ENCODE assay signal across 28 mouse cellular contexts in the genomic region with DNA sequence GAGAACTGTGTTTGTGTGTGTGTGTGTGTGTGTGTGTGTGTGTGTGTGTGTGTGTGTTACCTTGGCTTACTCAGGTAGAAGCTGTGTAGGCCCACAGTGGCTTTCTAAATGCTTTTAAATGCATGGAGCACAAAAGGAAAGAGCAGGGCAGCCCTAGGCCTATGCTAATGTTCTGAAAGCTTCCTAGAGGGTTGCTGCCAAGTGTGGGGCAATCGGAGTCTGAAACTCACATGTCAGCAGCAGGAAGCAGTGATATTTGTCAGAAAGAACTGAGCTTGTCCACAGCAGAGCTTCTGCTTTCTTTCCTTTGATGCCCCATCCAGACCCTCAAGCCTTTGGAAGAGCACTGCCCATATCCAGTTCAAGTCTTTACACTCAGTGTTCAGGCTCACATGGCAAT. TPM values are rescaled to one million over a fixed set of nuclear protein-coding genes. Genes with fewer than 3 reads are reported as not detected.
DNase-seq lines count a peak whose midpoint lies in the region; ATAC-seq and TF ChIP-seq lines count a peak whose summit lies in the region.
"Had no signal": no experiment of that assay in that cellular context is flagged by ENCODE, and none has a peak within 500 bp of the region (broad histone marks: within the 10 kb centered on the region; RNA-seq: fewer than 3 reads in every experiment).

No protein-coding gene starts in this region.

- no peaks in the 10 kb centered on the region for H3K4me1 ChIP-seq in liver, postnatal 0 days (ENCODE audit: insufficient read depth)
- H3K4me1 ChIP-seq: liver, embryonic 15.5 days had no signal

- H3K36me3 ChIP-seq in liver, postnatal 0 days (replicated peaks; ENCODE audit: insufficient read depth, low read length): no peaks in the 10 kb centered on the region
- H3K36me3 ChIP-seq: forebrain, embryonic 12.5 days; G1E; intestine, embryonic 15.5 days; liver, embryonic 15.5 days; midbrain, embryonic 12.5 days; neural tube, embryonic 13.5 days had no signal

- no peaks in the 10 kb centered on the region for H3K27me3 ChIP-seq in liver, postnatal 0 days (ENCODE audit: insufficient read depth, low read length)
- H3K27me3 ChIP-seq: forebrain, embryonic 12.5 days; intestine, embryonic 15.5 days; liver, embryonic 15.5 days; midbrain, embryonic 12.5 days; neural tube, embryonic 13.5 days; Patski had no signal

- no peak overlapping the region for H3K4me2 ChIP-seq in liver, postnatal 0 days (ENCODE audit: low read depth, low read length)
- H3K4me2 ChIP-seq: forebrain, embryonic 12.5 days; intestine, embryonic 15.5 days; liver, embryonic 15.5 days; midbrain, embryonic 12.5 days; neural tube, embryonic 13.5 days had no signal

- DNase-seq in adrenal gland, postnatal 10 days: peak; percentile 31
- no peak for DNase-seq in adrenal gland, adult 8-10 months
- peak; percentile 20 for DNase-seq in liver, postnatal 0 days
- no peak for DNase-seq in liver
- DNase-seq in NIH3T3 (ENCODE audit: low read depth): peak; percentile 2
- DNase-seq in gonadal fat pad, adult 2 months (ENCODE audit: low read depth): peak; percentile 56
- DNase-seq in kidney, adult 18-20 months: no peak
- DNase-seq: cerebellum, adult 2 months; cerebellum, postnatal 14 days; gastrocnemius, adult 2 months; heart, postnatal 14 days; kidney, adult 9 months; kidney, postnatal 10 days; layer of hippocampus, postnatal 36 days; left cerebral cortex, postnatal 4 days; retina, postnatal 1 day; right cerebral cortex, postnatal 14 days; thymus, postnatal 4 days had no signal

- H3K27ac ChIP-seq in liver, postnatal 0 days (ENCODE audit: low read depth): no peak overlapping the region
- H3K27ac ChIP-seq: forebrain, embryonic 12.5 days; gastrocnemius, adult 2 months; hindbrain, postnatal 0 days; intestine, embryonic 15.5 days; liver, embryonic 15.5 days; midbrain, embryonic 12.5 days; neural tube, embryonic 13.5 days had no signal

- H3K4me3 ChIP-seq in liver, postnatal 0 days (ENCODE audit: low read depth, low read length): no peak overlapping the region
- H3K4me3 ChIP-seq: erythroblast, embryonic 14.5 days; forebrain, embryonic 12.5 days; gastrocnemius, adult 2 months; intestine, embryonic 15.5 days; liver, embryonic 15.5 days; midbrain, embryonic 12.5 days; neural tube, embryonic 13.5 days had no signal

- TF ChIP-seq CTCF in liver, postnatal 0 days (IDR thresholded peaks at IDR 0.05; ENCODE audit: low read depth): no peak

- WGBS in liver, postnatal 0 days (ENCODE audit: insufficient replicate concordance): 52% methylated on average over 1 of the region's 1 CpGs

- no peak for TF ChIP-seq EP300 in liver, postnatal 0 days (IDR thresholded peaks at IDR 0.05; ENCODE audit: low read depth)

- no peak overlapping the region for H3K9ac ChIP-seq in liver, postnatal 0 days (replicated peaks)
- H3K9ac ChIP-seq: forebrain, embryonic 12.5 days; intestine, embryonic 15.5 days; liver, embryonic 15.5 days; midbrain, embryonic 12.5 days; neural tube, embryonic 13.5 days had no signal

- ATAC-seq in liver, postnatal 0 days: no peak
- ATAC-seq: hindbrain, postnatal 0 days; intestine, embryonic 15.5 days; Patski had no signal

- H3K9me3 ChIP-seq in liver, postnatal 0 days (ENCODE audit: low read length): no peaks in the 10 kb centered on the region
- H3K9me3 ChIP-seq: forebrain, embryonic 12.5 days; intestine, embryonic 15.5 days; liver, embryonic 15.5 days; midbrain, embryonic 12.5 days; neural tube, embryonic 13.5 days had no signal

RNA-seq across cellular contexts. Expression of a gene that starts 4.3 kb away (rescaled TPM):
- total RNA-seq in adrenal gland, postnatal 10 days (2021): 10 to 100 TPM; 32.8 to 38.4 TPM
- total RNA-seq in adrenal gland, adult 8-10 months (2022): 10 to 100 TPM; 15.6 to 22.7 (median 21.9) TPM
- polyA plus RNA-seq in liver, postnatal 0 days (2015; fragmentation: Nextera tagmentation; extraction: Ambion mirVana): 38.5 and 40.6 TPM in 2 replicates
- 5.3 and 6.7 TPM in 2 replicates for polyA plus RNA-seq in gonadal fat pad, adult 2 months (2012; rRNA removed)
- total RNA-seq: megakaryocyte, adult 5-6 weeks had no signal
- polyA plus RNA-seq: erythroblast, embryonic 14.5 days; G1E had no signal

Comparison
In these comparisons a context has a peak if more than half of its experiments do, and no peak if none do; other contexts are left out.
1. DNase-seq: peak in adrenal gland, postnatal 10 days (single experiment), liver, postnatal 0 days (single experiment), NIH3T3 (single experiment) and gonadal fat pad, adult 2 months (single experiment); none in adrenal gland, adult 8-10 months (single experiment), liver (single experiment) and kidney, adult 18-20 months (single experiment).